Mouse (Mus musculus): Measurements from ENCODE around the gene Lactbl1.

Gene Lactbl1

DNA sequence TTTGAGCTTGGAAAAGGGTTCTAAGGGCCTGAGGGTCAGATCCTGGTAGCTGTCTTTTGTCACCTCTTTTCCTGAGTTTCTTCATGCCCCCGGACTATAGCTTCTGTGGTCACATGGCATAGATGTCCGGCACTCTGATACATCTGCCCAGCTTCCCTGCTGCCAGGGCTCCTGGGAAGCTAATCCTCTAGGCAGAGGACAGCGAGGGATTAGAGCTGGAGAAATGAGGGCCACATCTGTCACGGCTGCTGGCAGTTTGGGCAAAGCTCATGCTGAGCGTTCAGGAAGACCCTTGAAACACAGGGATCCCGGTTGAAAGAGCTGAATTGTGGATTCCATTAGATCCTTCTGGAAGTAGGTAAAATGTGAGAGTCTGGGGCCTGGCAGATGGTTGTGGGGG lies at the start of gene Lactbl1:
Lactbl1 (plus strand) TSS at position 234 of the 400 bp plus-strand sequence.
- no peak for DNase-seq (ENCODE audit: low read depth, low spot score)

DNA sequence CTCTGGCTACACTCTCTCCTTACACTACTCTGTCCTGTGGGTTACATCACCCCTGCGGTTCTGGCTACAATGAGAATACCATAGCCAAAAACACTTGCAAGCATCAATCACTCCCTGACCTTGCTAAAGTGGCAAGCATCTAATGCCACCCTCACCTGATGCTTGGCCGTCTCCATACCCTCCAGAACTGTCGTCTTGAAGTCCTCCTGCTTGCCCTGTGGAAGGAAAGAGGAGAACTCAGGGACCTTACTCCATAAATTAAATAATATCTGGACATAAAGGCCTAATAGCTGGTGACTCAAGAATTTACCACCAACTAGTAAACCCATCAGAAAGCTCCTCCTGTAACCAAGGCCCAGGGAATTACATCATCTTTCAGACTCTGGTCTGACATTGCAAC lies 40.5 kb upstream of the Lactbl1 start:
- no peak for DNase-seq (ENCODE audit: low read depth, low spot score)

- no peak for DNase-seq (ENCODE audit: low read depth, low spot score)
Observed at GRCm38 (mm10) chr4:136587221-136587827, 35.1 kb upstream of the Lactbl1 start.

GRCm38 (mm10) chr4:136588003-136588402 lies 34.4 kb upstream of the Lactbl1 start:
- DNase-seq (ENCODE audit: low read depth, low spot score) = no peak

GRCm38 (mm10) chr4:136592111-136592510 lies 30.3 kb upstream of the Lactbl1 start:
- DNase-seq (ENCODE audit: low read depth, low spot score) = no peak

GRCm38 (mm10) chr4:136594006-136594405 lies 28.4 kb upstream of the Lactbl1 start:
- no peak for DNase-seq (ENCODE audit: low read depth, low spot score)

- no peak for DNase-seq (ENCODE audit: low read depth, low spot score)
Observed at GRCm38 (mm10) chr4:136595221-136595620, 27.2 kb upstream of the Lactbl1 start.

DNA sequence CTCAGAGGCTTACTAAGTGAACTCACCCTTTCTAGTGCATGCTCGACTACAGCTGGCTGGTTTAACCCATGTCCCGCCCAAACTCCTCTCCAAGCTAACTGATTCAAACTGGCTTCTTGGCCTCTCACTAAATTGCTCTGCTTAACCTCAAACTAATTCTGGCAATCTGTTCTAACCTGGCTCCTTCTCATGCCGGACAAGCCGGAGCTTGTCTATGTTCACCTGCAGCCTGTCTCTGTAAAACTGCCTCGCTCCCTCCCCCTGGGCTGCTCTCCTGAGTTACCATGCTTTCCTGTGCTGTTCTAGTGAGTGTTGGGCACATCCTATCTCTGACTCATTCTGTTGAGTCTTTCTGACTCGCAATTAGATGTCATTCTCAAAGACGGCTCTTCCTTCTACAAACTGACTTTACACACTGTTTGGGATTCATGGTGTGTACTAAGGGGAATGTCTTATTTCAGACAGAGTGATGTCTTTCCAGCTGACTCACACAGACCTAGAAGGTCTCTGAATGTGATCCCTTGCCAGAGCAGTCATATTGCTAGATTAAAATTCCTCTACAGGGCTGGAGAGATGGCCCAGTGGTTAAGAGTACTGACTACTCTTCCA lies 24.0 kb upstream of the Lactbl1 start:
- no peak for DNase-seq (ENCODE audit: low read depth, low spot score)

DNA sequence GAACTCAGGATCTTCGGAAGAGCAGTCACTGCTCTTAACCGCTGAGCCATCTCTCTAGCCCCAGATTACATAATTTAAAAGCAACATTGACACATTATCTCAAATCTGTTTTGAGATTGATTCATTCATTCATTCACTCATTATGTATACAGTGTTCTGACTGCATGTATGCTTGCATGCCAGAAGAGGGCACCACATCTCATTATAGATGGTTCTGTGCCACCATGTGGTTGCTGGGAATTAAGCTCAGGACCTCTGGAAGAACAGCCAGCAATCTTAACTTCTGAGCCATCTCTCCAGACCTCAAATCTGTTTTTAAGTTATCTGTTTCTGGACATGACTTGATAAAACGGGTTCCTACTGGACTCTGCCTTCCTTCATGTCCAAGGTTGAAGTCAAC lies 22.6 kb upstream of the Lactbl1 start:
- DNase-seq (ENCODE audit: low read depth, low spot score) = no peak

- no peak for DNase-seq (ENCODE audit: low read depth, low spot score)
Observed at GRCm38 (mm10) chr4:136600536-136600935, 21.9 kb upstream of the Lactbl1 start.

DNA sequence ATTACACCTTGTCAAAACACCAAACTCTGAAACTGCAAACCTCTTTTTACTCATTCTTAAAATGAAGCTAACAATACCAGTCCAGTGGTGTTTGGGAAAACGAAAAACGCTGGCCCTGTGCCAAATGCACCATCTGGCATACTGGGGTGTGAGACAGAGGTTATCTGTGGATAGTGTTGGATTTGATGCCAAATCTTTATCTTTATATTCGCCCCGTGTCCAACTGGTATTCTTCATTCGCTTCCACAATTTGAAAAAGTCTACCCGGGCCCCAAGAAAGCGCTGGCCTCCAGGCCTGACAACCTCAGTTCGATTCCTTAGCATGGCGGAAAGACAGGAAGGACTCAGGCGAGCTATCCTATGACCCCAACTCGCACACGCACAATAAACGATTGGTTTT lies 20.9 kb upstream of the Lactbl1 start:
- peak; percentile 19 for DNase-seq (ENCODE audit: low read depth, low spot score)

DNA sequence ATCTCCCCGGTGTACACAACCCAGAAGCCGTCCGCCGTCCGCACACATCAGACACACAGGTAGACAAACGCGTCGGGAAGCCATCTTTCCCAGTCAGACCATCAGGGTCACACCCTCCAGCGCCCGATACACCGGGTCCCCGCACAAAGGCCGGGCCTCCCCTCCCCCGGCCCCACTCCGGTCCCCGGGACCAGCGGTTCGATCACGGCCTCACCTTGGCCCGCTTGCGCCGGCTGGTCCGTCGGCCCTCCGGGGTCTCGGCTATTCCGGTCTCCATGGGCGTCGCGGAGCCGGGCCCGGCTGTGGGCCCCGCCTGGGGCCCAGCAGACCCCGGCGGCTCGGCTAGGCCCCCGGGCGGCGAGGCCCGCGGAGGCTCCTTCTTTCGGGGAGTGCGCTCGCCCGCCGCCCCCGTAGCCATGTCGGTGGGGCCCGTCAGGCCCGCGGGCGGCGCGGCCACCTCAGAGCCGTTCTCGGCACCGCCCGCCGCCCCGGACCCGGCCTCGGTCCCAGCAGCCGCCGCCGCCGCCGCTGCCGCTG lies 20.3 kb upstream of the Lactbl1 start:
- peak; percentile 35 for DNase-seq (ENCODE audit: low read depth, low spot score)

GRCm38 (mm10) chr4:136602568-136602967 lies 19.9 kb upstream of the Lactbl1 start, which contains the start of gene Kdm1a:
Gene Kdm1a (minus strand): TSS chr4:136602723.
- peak; percentile 95 for DNase-seq (ENCODE audit: low read depth, low spot score)

- DNase-seq (ENCODE audit: low read depth, low spot score) = no peak
Observed at GRCm38 (mm10) chr4:136605756-136606485, 16.5 kb upstream of the Lactbl1 start.

- DNase-seq (ENCODE audit: low read depth, low spot score) = no peak
Observed at GRCm38 (mm10) chr4:136610387-136610856, 12.0 kb upstream of the Lactbl1 start, which contains the start of gene Tex46. Gene Tex46 (plus strand): TSS chr4:136610437.

DNA sequence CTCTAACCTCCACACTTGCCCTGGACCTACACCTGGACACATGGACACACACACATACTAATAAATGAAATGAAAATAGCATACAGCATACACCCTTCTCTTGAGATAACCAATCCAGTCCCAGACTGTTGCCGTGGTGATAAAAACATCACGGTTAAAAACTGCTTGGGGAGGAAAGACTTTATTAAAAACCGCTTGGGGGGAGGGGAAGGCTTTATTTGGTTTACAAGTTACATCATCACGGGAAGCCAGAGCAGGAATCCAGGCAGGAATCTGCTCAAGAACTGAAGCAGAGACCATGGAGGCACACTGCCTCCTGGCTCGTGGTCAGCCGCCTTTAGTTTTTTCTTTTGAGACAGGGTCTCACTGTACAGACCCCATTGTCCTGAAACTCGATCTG lies 8.8 kb upstream of the Lactbl1 start:
- no peak for DNase-seq (ENCODE audit: low read depth, low spot score)

DNA sequence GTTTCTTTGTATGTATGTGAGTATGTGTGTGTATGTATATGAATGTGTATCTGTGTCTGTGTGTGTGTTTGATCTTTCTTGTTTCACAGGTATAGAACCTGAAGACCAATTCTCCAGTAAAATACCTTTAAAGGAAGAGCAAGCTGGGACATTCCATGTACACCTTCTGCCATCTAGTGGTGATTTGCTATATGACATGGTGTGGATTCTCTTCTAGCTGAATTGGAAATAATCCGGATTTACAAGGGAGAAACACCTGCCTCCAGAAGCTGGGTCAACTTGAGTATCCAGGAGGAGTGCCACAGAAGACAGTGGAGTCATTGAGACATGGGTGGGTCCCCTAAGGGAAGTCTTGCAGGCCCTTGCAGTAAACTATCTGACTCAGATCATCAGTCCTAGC lies 1.1 kb upstream of the Lactbl1 start:
- peak; percentile 51 for DNase-seq (ENCODE audit: low read depth, low spot score)

GRCm38 (mm10) chr4:136621956-136622355 lies 465 bp upstream of the Lactbl1 start:
- no peak for DNase-seq (ENCODE audit: low read depth, low spot score)

DNA sequence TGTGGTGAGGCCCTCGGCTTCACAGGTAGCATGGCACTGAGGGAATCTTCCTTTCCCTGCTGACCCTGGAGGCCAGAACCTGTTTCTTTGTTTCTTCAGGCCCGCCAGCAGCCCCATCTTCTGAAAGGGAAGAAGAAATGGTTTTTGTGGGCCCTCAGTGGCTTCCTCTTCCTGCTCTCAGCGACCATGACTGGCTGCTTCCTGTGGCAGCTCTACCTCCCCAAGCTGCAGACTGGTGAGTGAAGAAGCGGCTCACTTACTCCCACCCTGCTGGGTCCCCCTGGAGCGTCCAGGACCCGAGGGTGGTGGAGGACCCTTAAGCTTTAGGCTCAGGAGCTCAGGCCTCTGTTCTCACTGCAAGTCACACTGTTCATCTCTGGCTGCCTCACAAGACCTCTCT lies 4.2 kb downstream of the Lactbl1 start:
- no peak for DNase-seq (ENCODE audit: low read depth, low spot score)

- DNase-seq (ENCODE audit: low read depth, low spot score) = no peak
Observed at GRCm38 (mm10) chr4:136631237-136631994, 9.0 kb downstream of the Lactbl1 start.

DNA sequence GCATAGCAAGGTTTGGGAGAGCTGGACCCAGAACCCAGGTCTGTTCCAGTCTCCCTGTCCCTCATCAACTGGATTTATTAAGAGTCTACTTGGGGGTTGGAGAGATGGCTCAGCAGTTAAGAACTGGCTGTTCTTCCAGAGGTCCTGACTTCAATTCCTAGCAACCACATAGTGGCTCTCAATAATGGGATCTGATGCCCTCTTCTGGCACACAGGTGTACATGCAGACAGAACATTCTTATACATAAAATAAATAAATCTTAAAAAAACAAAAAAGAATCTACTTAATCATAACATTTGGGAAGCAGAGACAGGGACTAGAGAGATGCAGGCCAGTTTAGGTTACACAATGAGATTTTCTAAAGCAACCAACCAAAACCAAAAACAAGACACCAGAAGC lies 13.6 kb downstream of the Lactbl1 start:
- no peak for DNase-seq (ENCODE audit: low read depth, low spot score)

DNA sequence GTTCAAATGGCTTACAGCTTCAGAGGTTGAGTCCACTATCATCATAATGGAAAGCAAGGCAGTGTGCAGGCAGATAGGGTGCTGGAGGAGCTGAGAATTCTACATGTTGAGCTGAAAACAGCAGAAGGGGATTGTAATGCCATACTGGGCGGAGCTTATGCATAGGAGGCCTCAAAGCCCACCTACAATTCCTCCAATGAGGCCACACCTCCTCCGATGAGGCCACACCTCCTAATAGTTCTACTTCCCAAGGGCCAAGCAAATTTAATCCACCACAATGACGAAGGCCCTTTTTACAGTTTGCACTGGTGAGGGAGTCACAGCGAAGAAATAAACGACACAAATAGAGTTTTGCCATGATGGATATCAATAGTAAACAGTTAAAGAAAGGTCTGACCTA lies 14.1 kb downstream of the Lactbl1 start:
- DNase-seq (ENCODE audit: low read depth, low spot score) = no peak

Data from embryo, embryonic 11.5 days (tissue).